Mouse (Mus musculus): ENCODE data around the gene Adra1d. TPM values are rescaled to one million over a fixed set of nuclear protein-coding genes. Genes with fewer than 3 reads are reported as not detected.

Adra1d gene
- total RNA-seq, 1 experiment from 2014 or later, result 19.2 TPM

DNA sequence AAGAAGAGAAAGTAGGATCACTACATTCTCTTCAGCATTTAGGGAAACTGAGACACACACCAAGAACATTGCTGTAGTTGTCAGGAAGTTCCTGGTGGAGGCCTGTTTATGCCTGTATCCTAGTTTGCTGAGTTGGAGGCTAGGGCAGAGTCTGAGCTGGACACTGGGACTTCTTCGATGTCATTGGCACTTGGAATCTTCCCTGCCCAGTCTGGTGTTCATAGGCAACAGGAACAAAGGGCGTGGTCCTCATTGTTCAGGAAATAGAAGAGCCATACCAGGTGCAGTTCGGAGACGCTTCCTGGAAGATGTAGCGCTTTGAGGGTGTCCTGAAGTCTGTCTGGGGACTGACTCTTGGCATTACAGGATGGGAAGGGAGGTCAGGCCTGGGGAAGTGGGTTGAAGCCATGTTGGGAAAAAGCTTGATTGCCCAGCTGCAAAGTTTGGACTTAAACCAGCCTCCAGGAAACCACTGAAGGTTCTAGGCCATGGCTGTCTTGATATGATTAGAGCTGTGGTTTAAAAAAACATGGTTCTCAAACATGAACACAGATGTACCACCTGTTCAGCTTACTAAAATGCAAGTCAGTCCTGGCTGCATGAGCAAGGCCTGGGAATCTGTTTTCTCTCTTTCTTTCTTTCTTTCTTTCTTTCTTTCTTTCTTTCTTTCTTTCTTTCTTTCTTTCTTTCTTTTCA is 65.8 kb downstream of the Adra1d start:
- DNase-seq, result no peak

Other genes starting within 250 kb of the Adra1d start
- gene Rnf24, start 209.4 kb downstream of the Adra1d start, total RNA-seq (2021), result 6.2 and 6.4 TPM in 2 replicates
- 24.9 and 25.2 TPM in 2 replicates for gene Smox, start 70.8 kb downstream of the Adra1d start, total RNA-seq (2021)